Mouse (Mus musculus): ENCODE data around the gene Ccdc8.

Ccdc8 gene

GRCm38 (mm10) chr7:17010010-17010347, 17.5 kb downstream of the Ccdc8 start:
- 67% methylated on average over 5 of the region's 5 CpGs for WGBS

- WGBS: 66% methylated on average over 7 of the region's 7 CpGs
Measured at GRCm38 (mm10) chr7:17011909-17012590, 19.5 kb downstream of the Ccdc8 start.

DNA sequence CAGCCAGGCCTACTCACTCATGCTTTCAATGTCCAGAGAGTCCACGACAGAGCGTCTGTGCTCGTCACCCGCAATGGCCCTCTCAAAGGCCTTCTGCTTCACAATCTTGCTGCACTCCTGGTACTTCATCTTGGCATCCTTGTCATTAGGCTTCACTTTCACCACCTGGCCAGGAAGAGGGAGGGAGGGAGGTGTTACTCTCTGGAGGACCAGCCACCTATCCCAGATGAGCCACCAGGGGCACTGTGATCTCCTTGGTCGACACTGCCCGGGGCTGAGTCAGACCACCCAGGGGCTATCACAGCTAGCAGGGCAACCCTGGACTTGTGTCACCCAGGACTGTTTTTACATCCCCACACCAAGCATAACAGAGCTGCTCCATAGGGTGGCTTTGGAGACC, 22.9 kb downstream of the Ccdc8 start:
- WGBS: 77% methylated on average over 6 of the region's 6 CpGs

- WGBS: 0% methylated on average over 1 of the region's 1 CpGs
Measured at GRCm38 (mm10) chr7:17017036-17017435, 24.5 kb downstream of the Ccdc8 start.

GRCm38 (mm10) chr7:17017921-17018320, 25.4 kb downstream of the Ccdc8 start:
- 44% methylated on average over 2 of the region's 2 CpGs for WGBS

DNA sequence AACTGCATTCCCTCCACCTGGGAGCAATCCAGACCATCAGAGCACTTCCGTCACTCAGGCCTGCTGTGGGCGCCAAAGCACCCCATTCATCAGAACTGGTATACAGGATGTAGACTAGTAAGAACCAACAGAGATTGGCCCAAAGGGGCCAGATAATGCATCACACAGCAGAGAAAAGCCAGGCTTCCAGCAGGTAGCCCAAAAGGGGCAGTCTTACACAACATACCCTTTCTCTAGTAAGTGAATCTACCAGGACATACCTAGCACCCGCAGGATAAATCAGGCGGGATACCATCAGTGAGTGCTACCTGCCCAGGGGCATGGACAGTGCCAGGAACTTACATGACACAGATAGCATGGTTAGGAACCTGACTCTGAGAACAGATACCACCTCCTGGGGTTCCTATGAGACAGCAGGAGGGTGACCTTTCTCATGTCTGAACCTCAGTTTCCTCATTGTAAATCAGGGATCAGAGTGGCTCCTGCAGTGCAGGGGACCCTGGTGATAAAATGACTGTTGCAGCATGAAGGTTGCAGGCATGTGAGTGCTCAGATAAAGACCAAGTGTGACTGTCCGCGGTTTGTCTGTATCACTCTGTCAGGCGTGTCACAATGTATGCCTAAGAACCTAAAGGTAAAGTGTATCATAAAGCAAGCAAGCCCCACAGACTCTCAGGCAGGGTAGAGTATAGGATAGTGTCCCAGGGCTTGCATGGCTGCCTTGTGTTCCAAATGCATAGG, 27.1 kb downstream of the Ccdc8 start:
- WGBS: 72% methylated on average over 7 of the region's 7 CpGs

DNA sequence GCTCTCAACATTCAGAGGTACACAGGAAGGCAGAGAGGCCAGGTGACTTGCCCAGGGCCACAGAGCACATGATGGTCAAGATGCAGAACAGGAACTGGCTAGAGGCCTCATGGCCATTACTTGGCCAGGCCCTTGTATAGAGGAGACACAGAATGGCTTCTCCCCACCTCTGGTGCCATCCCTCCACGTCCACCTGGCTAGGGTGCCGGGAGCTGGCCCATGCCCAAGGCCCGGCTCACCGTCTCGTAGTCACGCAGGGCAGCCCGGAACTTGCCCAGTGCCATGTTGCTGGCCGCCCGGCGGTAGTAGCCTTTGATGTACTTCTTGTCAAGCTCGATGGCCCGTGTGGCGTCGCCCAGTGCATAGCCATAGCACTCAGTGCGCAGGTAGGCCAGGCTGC, 29.7 kb downstream of the Ccdc8 start:
- WGBS: 93% methylated on average over 15 of the region's 15 CpGs

DNA sequence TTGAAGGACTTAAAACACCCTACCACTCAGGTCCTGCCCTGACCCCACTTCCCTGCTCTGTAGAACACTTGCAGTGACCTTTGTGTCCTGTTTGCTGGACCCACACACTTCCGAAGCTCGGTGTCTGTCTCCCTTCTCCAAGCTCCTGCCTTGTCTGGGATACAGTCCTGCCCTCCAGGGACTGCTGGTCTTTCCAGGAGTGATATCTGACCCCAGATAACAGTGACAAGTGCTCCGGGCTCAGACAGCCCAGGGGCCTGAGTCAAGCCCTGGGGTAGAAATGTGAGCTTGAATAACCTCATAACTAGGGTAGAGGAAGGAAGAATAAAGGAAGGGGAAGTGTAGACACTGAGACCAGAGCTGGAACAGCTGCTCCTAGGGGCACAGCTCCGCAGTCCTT, 31.2 kb downstream of the Ccdc8 start:
- 76% methylated on average over 4 of the region's 4 CpGs for WGBS

DNA sequence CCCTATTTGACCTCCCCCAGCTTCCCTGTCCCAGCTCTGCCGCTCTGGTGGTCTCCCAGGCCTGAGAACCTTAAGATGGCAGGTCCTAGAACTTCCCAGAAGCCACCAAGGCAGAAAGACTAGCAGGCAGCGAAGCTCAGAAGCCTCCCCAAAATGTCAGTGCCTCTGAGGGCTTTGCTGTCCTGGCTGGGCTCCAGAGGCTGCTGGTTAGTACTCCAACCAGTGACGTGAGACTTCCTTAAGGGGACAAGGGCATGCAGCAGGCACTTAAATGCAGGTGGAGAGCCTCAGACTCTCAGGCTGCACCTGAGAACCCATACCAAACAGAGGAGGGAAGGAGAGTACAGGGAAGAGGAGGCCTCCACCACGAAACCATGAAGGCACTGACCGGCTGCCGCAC, 31.6 kb downstream of the Ccdc8 start:
- 64% methylated on average over 6 of the region's 6 CpGs for WGBS

DNA sequence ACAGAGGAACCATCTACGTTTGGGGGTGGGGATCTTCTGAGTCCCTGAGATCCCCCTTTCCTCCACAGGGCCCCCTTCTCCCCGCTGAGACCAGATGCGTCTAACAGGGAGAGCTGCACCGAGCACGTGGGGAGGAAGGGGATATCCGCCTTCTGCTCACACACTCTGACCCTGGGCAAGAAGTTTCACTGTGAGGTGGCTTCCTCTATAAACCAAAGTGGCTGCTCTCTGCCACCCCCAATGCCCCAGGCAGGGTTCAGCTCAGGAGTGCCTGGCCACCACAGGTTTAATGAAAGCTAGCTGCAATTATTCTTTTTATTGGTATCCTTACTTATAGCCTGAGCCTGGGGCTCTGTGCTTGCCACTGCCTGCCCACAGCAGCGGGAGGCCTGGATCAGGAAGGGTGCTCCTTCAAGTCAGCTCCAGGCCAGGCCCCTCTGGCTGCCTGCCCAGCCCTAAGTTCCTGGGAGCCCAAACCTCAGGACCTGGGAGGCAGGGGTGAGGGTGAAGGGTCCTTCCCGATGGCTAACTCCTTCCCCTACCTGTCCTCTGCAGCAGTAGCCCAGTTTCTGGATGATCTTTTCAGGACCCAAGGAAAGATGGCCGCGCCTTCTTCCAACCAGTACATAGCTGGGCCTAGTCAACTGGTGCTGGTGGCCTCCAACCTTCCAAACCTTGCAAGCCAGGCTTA, 32.5 kb downstream of the Ccdc8 start:
- WGBS: 63% methylated on average over 10 of the region's 10 CpGs

DNA sequence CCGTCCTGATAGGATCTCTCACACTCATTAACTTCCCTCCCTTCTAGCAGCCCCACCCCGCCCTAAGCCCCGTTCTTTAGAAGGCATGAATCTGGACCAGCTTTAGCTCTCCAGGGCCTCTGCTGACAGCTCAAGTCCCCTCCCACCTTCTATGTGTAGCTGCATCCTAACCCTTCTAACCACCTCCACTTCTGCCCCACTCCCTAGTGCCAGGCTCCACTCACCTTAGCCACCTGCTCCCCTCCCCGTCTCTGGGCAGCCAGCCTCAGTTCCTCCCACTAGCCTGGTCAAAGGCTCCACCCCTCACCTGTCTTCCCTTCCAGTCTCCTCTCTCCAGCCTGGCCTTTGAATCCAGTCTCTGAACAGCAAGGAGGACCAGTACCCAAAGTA, 33.0 kb downstream of the Ccdc8 start:
- 56% methylated on average over 4 of the region's 4 CpGs for WGBS

DNA sequence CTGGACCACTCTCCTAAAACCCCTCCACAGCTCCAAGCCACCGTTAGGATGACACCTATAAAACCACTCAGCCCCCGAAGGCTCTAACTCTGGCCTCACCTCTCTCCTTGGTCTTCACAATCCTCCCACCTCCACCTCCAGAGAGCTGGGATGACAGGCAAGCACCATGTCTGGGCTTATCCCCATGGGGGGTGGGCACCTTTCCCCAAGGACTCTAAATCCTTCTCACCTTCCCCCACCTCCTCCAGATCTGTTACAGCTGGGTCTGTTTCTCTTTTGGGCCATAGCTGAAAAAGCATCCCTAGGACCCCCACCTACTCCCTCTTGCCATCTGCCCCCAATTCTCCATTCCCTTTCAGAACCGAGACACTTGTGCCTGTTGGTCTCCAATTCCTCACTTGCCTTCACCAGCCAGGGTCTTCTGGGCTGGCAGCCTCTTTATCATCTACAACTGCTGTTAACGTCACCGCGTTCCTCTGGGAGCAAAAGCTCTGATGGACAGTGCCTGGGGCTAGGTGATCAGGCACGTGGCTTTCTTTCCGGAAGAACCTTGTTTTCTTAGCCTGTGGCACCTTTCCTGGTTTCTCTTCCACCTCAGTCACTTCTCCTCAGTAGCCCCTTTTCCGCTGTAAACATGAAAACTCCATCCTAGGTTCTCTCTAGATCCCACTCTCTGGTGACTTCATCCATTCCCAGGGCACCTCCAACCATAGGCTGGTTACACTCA, 33.6 kb downstream of the Ccdc8 start:
- WGBS: 50% methylated on average over 9 of the region's 9 CpGs

DNA sequence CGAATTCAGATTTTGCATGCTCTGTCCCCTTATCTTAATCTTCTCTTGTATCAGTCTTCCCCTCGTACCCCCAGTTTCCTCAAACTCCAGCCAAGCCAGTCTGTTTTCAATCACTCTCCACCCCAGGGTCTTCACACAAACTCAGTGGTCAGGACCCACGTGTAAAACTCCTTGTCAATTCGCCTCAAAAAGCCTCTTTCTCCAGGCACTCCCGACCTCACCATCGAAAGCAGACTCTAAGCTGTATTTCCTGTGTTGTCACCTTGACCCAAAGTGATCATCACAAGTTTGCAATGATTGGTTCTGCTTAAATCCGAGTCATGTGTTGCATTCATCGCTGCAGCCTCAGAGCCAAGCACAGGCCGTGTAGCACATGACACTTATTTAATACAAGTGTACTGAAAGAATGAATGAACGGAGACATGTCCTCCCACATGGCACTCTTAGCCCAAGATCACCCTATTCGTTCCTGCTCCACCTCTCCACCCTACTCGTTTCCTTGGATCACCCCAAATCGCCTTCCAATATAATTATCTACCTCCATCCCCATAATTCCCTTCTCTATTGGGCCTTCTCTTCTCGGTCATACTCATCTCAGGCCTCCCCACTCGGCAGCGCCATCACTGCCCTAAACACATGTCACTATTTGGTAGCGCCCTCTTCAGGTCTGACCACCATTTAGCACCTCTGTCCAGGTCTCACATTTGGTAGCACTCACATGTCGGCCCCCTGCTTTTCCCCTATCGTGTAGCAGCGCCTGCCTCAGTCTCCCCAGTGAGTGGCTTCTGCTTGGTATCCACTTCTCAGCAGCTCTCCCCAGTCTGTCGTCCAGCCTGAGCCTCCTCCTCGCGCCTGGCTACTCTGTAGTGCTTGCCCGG, 34.4 kb downstream of the Ccdc8 start:
- 3% methylated on average over 24 of the region's 24 CpGs for WGBS

GRCm38 (mm10) chr7:17027588-17028343, 35.3 kb downstream of the Ccdc8 start, which contains the start of gene Ppp5c:
Gene Ppp5c (minus strand): TSS chr7:17027924.
- under 1% methylated on average over 58 of the region's 58 CpGs for WGBS

- 48% methylated on average over 7 of the region's 7 CpGs for WGBS
Measured at GRCm38 (mm10) chr7:17028923-17029322, 36.4 kb downstream of the Ccdc8 start.

DNA sequence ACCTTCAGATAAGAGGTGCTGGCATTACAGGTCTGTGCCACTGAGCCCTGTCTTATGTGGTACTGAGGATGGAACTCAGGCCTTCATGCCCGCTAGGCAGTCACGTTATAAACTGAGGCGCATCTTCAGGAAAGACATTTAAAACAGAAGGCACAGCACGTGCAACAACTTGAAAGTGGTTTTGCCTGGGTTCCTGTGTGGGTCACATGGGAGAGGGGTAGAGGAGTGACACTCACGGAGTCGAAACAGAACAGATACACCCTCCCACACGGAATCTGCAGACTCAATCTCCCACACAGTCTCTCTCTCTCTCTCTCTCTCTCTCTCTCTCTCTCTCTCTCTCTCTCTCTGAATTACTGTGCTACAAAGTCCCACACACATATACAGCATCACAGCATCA, 37.7 kb downstream of the Ccdc8 start:
- WGBS: 40% methylated on average over 7 of the region's 7 CpGs

GRCm38 (mm10) chr7:17038018-17038695, 45.6 kb downstream of the Ccdc8 start:
- 69% methylated on average over 9 of the region's 9 CpGs for WGBS

DNA sequence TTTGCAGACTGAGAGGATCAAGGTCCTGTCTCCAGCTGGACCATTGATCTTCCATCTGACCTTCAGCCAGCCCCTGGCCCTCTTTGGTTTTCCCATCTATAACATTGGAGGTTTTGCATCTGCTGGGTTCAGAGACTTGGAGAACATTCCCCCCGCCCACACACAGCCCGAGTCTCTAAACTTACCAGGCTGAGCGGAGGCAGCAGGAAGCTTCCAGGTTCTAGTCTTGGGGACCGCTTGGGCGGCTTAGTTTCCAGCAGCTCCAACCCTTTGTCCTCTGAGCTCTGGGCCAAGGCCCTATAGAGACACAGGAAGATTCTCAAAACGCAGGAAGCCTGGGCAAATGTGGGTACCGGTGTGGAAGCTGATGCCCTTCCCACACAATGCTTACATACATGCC, 46.9 kb downstream of the Ccdc8 start:
- WGBS: 49% methylated on average over 7 of the region's 7 CpGs

- 21% methylated on average over 1 of the region's 1 CpGs for WGBS
Measured at GRCm38 (mm10) chr7:17045743-17046142, 53.2 kb downstream of the Ccdc8 start.

All from cerebral cortex, adult 2 months (tissue).